Mouse (Mus musculus) liver, embryonic 14 days (tissue): ENCODE data around the gene Olfr134. TPM values are rescaled to one million over a fixed set of nuclear protein-coding genes. Genes with fewer than 3 reads are reported as not detected.

ENCODE experiments used
- polyA plus RNA-seq: library from polyadenylated mRNA; depleted of rRNA; stranded (reverse); fragments of >200 nt; gene quantifications from 2 replicates; pipeline ENCODE4 v1.2.3, GENCODE M21; 2012; rRNA removed

Olfr134 gene
- not detected in 2 replicates for polyA plus RNA-seq

GRCm38 (mm10) chr17:38171088-38171487, at the start of gene Olfr134:
Olfr134 (plus strand) TSS chr17:38171388.

GRCm38 (mm10) chr17:38134426-38134825, 36.8 kb upstream of the Olfr134 start, which contains the start of gene Olfr132:
Olfr132 (minus strand) TSS chr17:38134526.

GRCm38 (mm10) chr17:38144981-38145380, 26.2 kb upstream of the Olfr134 start, which contains the start of gene Olfr133:
Olfr133 (plus strand) TSS chr17:38145281.

GRCm38 (mm10) chr17:38204035-38204434, 32.8 kb downstream of the Olfr134 start, which contains the start of gene Olfr135:
Olfr135 (plus strand) TSS chr17:38204335.

Other genes with a start within 250 kb of the Olfr134 start
- gene Olfr761, start 218.3 kb upstream of the Olfr134 start, polyA plus RNA-seq: not detected in 2 replicates
- gene Olfr129, start 111.3 kb upstream of the Olfr134 start, polyA plus RNA-seq: not detected in 2 replicates
- gene Olfr130, start 107.5 kb upstream of the Olfr134 start, polyA plus RNA-seq: not detected in 2 replicates
- gene Olfr131, start 82.7 kb upstream of the Olfr134 start, polyA plus RNA-seq: not detected in 2 replicates
- not detected in 2 replicates for gene Olfr132, start 36.9 kb upstream of the Olfr134 start, polyA plus RNA-seq
- not detected in 2 replicates for gene Olfr133, start 26.1 kb upstream of the Olfr134 start, polyA plus RNA-seq
- not detected in 2 replicates for gene Olfr135, start 32.9 kb downstream of the Olfr134 start, polyA plus RNA-seq
- not detected in 2 replicates for gene Olfr138, start 89.6 kb downstream of the Olfr134 start, polyA plus RNA-seq
- not detected in 2 replicates for gene Olfr137, start 136.2 kb downstream of the Olfr134 start, polyA plus RNA-seq
- gene Olfr136, start 158.4 kb downstream of the Olfr134 start, polyA plus RNA-seq: not detected in 2 replicates
- gene Esp36, start 248.8 kb downstream of the Olfr134 start, polyA plus RNA-seq: not detected in 2 replicates